In genomic region chr12:21126516-21126915, GRCm38 (mm10) we compare ENCODE assay signal across 21 mouse cellular contexts.
DNase-seq lines count a peak whose midpoint lies in the region; ATAC-seq and TF ChIP-seq lines count a peak whose summit lies in the region.
"Had no signal": no experiment of that assay in that cellular context is flagged by ENCODE, and none has a peak within 500 bp of the region (broad histone marks: within the 10 kb centered on the region; RNA-seq: fewer than 3 reads in every experiment).

No protein-coding gene starts in this region.

- TF ChIP-seq EP300 in stomach, postnatal 0 days (optimal IDR thresholded peaks at IDR 0.05), result no peak

- no peaks in the 10 kb centered on the region for H3K9me3 ChIP-seq in kidney, embryonic 15.5 days (replicated peaks)
- H3K9me3 ChIP-seq in stomach, embryonic 16.5 days (replicated peaks; ENCODE audit: control insufficient read depth, low read length), result no peaks in the 10 kb centered on the region
- no peaks in the 10 kb centered on the region for H3K9me3 ChIP-seq in stomach, postnatal 0 days (ENCODE audit: control insufficient read depth, low read length)
- H3K9me3 ChIP-seq in neural tube, embryonic 15.5 days (replicated peaks), result no peaks in the 10 kb centered on the region
- no peaks in the 10 kb centered on the region for H3K9me3 ChIP-seq in liver, embryonic 11.5 days (ENCODE audit: control insufficient read depth, low read length)
- H3K9me3 ChIP-seq: embryonic facial prominence, embryonic 15.5 days; heart, embryonic 12.5 days had no signal

- no peak overlapping the region for H3K4me3 ChIP-seq in kidney, embryonic 15.5 days (replicated peaks)
- H3K4me3 ChIP-seq in stomach, embryonic 16.5 days (replicated peaks; ENCODE audit: low read length), result no peak overlapping the region
- no peak overlapping the region for H3K4me3 ChIP-seq in stomach, postnatal 0 days (ENCODE audit: low read depth, low read length)
- H3K4me3 ChIP-seq in neural tube, embryonic 15.5 days (replicated peaks), result no peak overlapping the region
- H3K4me3 ChIP-seq in liver, embryonic 11.5 days (ENCODE audit: low read depth, low read length), result no peak overlapping the region
- H3K4me3 ChIP-seq: embryonic facial prominence, embryonic 15.5 days; heart, embryonic 12.5 days had no signal

- no peaks in the 10 kb centered on the region for H3K27me3 ChIP-seq in kidney, embryonic 15.5 days
- H3K27me3 ChIP-seq in stomach, embryonic 16.5 days (ENCODE audit: control insufficient read depth, insufficient read depth, low read length), result no peaks in the 10 kb centered on the region
- no peaks in the 10 kb centered on the region for H3K27me3 ChIP-seq in stomach, postnatal 0 days (ENCODE audit: control insufficient read depth, insufficient read depth, low read length)
- H3K27me3 ChIP-seq in neural tube, embryonic 15.5 days (replicated peaks), result no peaks in the 10 kb centered on the region
- H3K27me3 ChIP-seq in liver, embryonic 11.5 days (replicated peaks; ENCODE audit: control insufficient read depth, insufficient read depth, low read length), result no peaks in the 10 kb centered on the region
- H3K27me3 ChIP-seq: embryonic facial prominence, embryonic 15.5 days; heart, embryonic 12.5 days had no signal

- 0 out of 2 replicates have a peak overlapping the region, but pooled peaks have one; percentile 3 for H3K27ac ChIP-seq in kidney, embryonic 15.5 days
- peak overlapping the region; percentile 38; the same call in 1 of the 2 replicates for H3K27ac ChIP-seq in stomach, embryonic 16.5 days (ENCODE audit: low read length)
- H3K27ac ChIP-seq in stomach, postnatal 0 days (replicated peaks), result no peak overlapping the region
- peak overlapping the region; percentile 70; the same call in 1 of the 2 replicates for H3K27ac ChIP-seq in neural tube, embryonic 15.5 days (replicated peaks)
- H3K27ac ChIP-seq in liver, embryonic 11.5 days (ENCODE audit: low read depth, low read length), result no peak overlapping the region
- H3K27ac ChIP-seq: embryonic facial prominence, embryonic 15.5 days; kidney, postnatal 0 days had no signal

- H3K4me2 ChIP-seq in kidney, embryonic 15.5 days, result no peak overlapping the region
- no peak overlapping the region for H3K4me2 ChIP-seq in stomach, embryonic 16.5 days (ENCODE audit: low read depth, low read length)
- H3K4me2 ChIP-seq in stomach, postnatal 0 days (replicated peaks; ENCODE audit: low read depth), result no peak overlapping the region
- H3K4me2 ChIP-seq in neural tube, embryonic 15.5 days, result no peak overlapping the region
- H3K4me2 ChIP-seq in liver, embryonic 11.5 days, result no peak overlapping the region
- H3K4me2 ChIP-seq: embryonic facial prominence, embryonic 15.5 days; heart, embryonic 12.5 days had no signal

- no peak for TF ChIP-seq CTCF in stomach, postnatal 0 days (IDR thresholded peaks at IDR 0.05; ENCODE audit: low read depth)

- no peak for DNase-seq in frontal cortex, postnatal 25 days (ENCODE audit: low spot score in 2 of 2)
- no peak for DNase-seq in kidney, adult 9 months
- DNase-seq in stomach, postnatal 0 days (ENCODE audit: low spot score), result no peak
- no peak for DNase-seq in liver, embryonic 11.5 days (ENCODE audit: low spot score)
- DNase-seq: adrenal gland, adult 8-10 months; gastrocnemius, postnatal 10 days; heart, postnatal 14 days; kidney, adult 11 months; left cerebral cortex, postnatal 4 days; liver; liver, postnatal 0 days; thymus, postnatal 25 days had no signal

- H3K9ac ChIP-seq in kidney, embryonic 15.5 days, result no peak overlapping the region
- H3K9ac ChIP-seq in stomach, embryonic 16.5 days (ENCODE audit: low read length), result peak overlapping the region; percentile 16; the same call in 1 of the 2 replicates
- H3K9ac ChIP-seq in stomach, postnatal 0 days (ENCODE audit: low read length), result no peak overlapping the region
- no peak overlapping the region for H3K9ac ChIP-seq in neural tube, embryonic 15.5 days (replicated peaks)
- no peak overlapping the region for H3K9ac ChIP-seq in liver, embryonic 11.5 days (ENCODE audit: low read depth, low read length)
- H3K9ac ChIP-seq: embryonic facial prominence, embryonic 15.5 days; heart, embryonic 12.5 days; liver, postnatal 0 days had no signal

- peaks cover 57% of the 10 kb centered on the region for H3K4me1 ChIP-seq in kidney, embryonic 15.5 days
- peaks cover 30% of the 10 kb centered on the region for H3K4me1 ChIP-seq in stomach, embryonic 16.5 days (ENCODE audit: control insufficient read depth, insufficient read depth, low read length)
- 0 out of 2 replicates have a peak, but pooled peaks cover 3% of the 10 kb centered on the region for H3K4me1 ChIP-seq in stomach, postnatal 0 days (replicated peaks; ENCODE audit: control insufficient read depth, insufficient read depth)
- H3K4me1 ChIP-seq in neural tube, embryonic 15.5 days, result peaks cover 35% of the 10 kb centered on the region
- peaks cover 52% of the 10 kb centered on the region for H3K4me1 ChIP-seq in liver, embryonic 11.5 days (replicated peaks; ENCODE audit: control insufficient read depth, insufficient read depth, low read length)

- WGBS in kidney, embryonic 15.5 days, result 81% methylated on average over 4 of the region's 4 CpGs
- 80% methylated on average over 4 of the region's 4 CpGs for WGBS in stomach, embryonic 16.5 days
- WGBS in stomach, postnatal 0 days, result 77% methylated on average over 4 of the region's 4 CpGs
- 76% methylated on average over 4 of the region's 4 CpGs for WGBS in neural tube, embryonic 15.5 days
- WGBS in liver, embryonic 11.5 days, result 82% methylated on average over 4 of the region's 4 CpGs

- H3K36me3 ChIP-seq in kidney, embryonic 15.5 days, result no peaks in the 10 kb centered on the region
- no peaks in the 10 kb centered on the region for H3K36me3 ChIP-seq in stomach, embryonic 16.5 days (ENCODE audit: control insufficient read depth, insufficient read depth, low read length)
- no peaks in the 10 kb centered on the region for H3K36me3 ChIP-seq in stomach, postnatal 0 days (ENCODE audit: control insufficient read depth, insufficient read depth, low read length)
- no peaks in the 10 kb centered on the region for H3K36me3 ChIP-seq in neural tube, embryonic 15.5 days
- no peaks in the 10 kb centered on the region for H3K36me3 ChIP-seq in liver, embryonic 11.5 days (ENCODE audit: control insufficient read depth, insufficient read depth, low read length)
- H3K36me3 ChIP-seq: embryonic facial prominence, embryonic 15.5 days; heart, embryonic 12.5 days had no signal

- ATAC-seq in frontal cortex, adult (ENCODE audit: low TSS enrichment), result peak; percentile 7; the same call in 1 of the 2 replicates
- no peak for ATAC-seq in kidney, embryonic 15.5 days (replicated peaks; ENCODE audit: low FRiP score)
- no peak for ATAC-seq in stomach, embryonic 16.5 days (ENCODE audit: insufficient read depth, low FRiP score)
- ATAC-seq in stomach, postnatal 0 days (ENCODE audit: low FRiP score, low TSS enrichment), result no peak
- ATAC-seq in neural tube, embryonic 15.5 days (ENCODE audit: low FRiP score), result peak; percentile 9
- ATAC-seq in liver, embryonic 11.5 days (replicated peaks; ENCODE audit: low FRiP score), result no peak
- ATAC-seq: activated CD4-positive, CD25-positive, alpha-beta regulatory T cell, adult 4 months; liver, postnatal 0 days; lung, postnatal 0 days had no signal

Comparison
In these comparisons a context has a peak if more than half of its experiments do, and no peak if none do; other contexts are left out.
1. H3K27ac ChIP-seq: peak in kidney, embryonic 15.5 days (single experiment), stomach, embryonic 16.5 days (single experiment) and neural tube, embryonic 15.5 days (single experiment); none in stomach, postnatal 0 days (single experiment) and liver, embryonic 11.5 days (single experiment).
2. ATAC-seq: peak in frontal cortex, adult (single experiment) and neural tube, embryonic 15.5 days (single experiment); none in kidney, embryonic 15.5 days (single experiment), stomach, embryonic 16.5 days (single experiment), stomach, postnatal 0 days (single experiment) and liver, embryonic 11.5 days (single experiment).